Mouse (Mus musculus) ES-E14 (cell line): ENCODE data around the gene Gm17622.

Experiments
- CHD2 ChIP-seq: IDR thresholded peaks from 2 replicates; pipeline ENCODE4 v1.6.1; 2014; ENCODE audit warnings: mild to moderate bottlenecking, low read depth, low read length, inconsistent platforms
- HCFC1 ChIP-seq: IDR thresholded peaks from 2 replicates; pipeline ENCODE4 v1.6.1; 2012; ENCODE audit warnings: low read length, inconsistent platforms, borderline replicate concordance; ENCODE audit not compliant: insufficient read depth
- MAFK ChIP-seq: IDR thresholded peaks from 2 replicates; pipeline ENCODE4 v1.6.1; 2014; ENCODE audit warnings: mild to moderate bottlenecking, low read depth, low read length, inconsistent platforms; ENCODE audit not compliant: insufficient read depth
- ZC3H11A ChIP-seq: IDR thresholded peaks from 2 replicates; pipeline ENCODE4 v1.6.1; 2012; ENCODE audit warnings: low read depth, mild to moderate bottlenecking, inconsistent platforms, low read length, borderline replicate concordance

DNA sequence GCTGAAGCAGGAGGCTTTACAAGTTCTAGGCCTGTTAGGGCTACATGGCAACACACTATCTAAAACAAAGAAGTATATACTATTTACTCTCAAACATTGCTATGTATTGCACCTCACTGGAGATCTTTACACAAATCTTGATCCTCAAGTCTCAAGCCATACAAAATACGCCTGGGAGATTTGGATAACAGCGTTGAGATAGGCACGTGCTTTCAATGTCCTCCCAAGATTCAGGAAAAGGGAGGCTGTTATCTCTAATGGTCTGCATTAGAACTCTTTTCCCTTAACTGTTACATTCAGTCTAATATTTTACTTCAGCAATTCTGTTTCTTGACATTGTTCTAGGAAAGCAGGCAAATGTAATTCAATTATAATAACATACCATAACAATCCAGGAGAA, 36.5 kb downstream of the Gm17622 start:
- TF ChIP-seq MAFK (no peak), HCFC1 (no peak), ZC3H11A (no peak), CHD2 (no peak)
